Mouse (Mus musculus) CH12.LX (cell line): ENCODE data around the gene Rab19.

Experiments used
- CTCF ChIP-seq, 2 experiments: IDR thresholded peaks in 1 of 2; conservative IDR thresholded peaks in 1 of 2; 2 replicates each; pipeline ENCODE4 v1.5.1; 2011 to 2012; ENCODE audit warnings: low read depth in 2 of 2, low read length in 2 of 2, improper control_type of control experiment in 1 of 2, inconsistent platforms in 1 of 2, mild to moderate bottlenecking in 1 of 2, moderate library complexity in 1 of 2
- HCFC1 ChIP-seq: IDR thresholded peaks from 2 replicates; pipeline ENCODE4 v1.6.1; 2012; ENCODE audit warnings: low read depth, mild to moderate bottlenecking, inconsistent platforms, low read length, improper control_type of control experiment
- MXI1 ChIP-seq: IDR thresholded peaks from 2 replicates; pipeline ENCODE4 v1.6.1; 2011; ENCODE audit warnings: mild to moderate bottlenecking, low read depth, low read length, improper control_type of control experiment
- POLR2A ChIP-seq: IDR thresholded peaks from 2 replicates; pipeline ENCODE4 v1.6.1; 2011; ENCODE audit warnings: low read depth, mild to moderate bottlenecking, improper control_type of control experiment, low read length
- RCOR1 ChIP-seq: conservative IDR thresholded peaks from 2 replicates; pipeline ENCODE4 v1.6.1; 2012; ENCODE audit warnings: low read depth, mild to moderate bottlenecking, inconsistent platforms, low read length, improper control_type of control experiment
- UBTF ChIP-seq: IDR thresholded peaks from 2 replicates; pipeline ENCODE4 v1.6.1; 2012; ENCODE audit warnings: low read depth, mild to moderate bottlenecking, inconsistent platforms, low read length, improper control_type of control experiment, moderate library complexity

DNA sequence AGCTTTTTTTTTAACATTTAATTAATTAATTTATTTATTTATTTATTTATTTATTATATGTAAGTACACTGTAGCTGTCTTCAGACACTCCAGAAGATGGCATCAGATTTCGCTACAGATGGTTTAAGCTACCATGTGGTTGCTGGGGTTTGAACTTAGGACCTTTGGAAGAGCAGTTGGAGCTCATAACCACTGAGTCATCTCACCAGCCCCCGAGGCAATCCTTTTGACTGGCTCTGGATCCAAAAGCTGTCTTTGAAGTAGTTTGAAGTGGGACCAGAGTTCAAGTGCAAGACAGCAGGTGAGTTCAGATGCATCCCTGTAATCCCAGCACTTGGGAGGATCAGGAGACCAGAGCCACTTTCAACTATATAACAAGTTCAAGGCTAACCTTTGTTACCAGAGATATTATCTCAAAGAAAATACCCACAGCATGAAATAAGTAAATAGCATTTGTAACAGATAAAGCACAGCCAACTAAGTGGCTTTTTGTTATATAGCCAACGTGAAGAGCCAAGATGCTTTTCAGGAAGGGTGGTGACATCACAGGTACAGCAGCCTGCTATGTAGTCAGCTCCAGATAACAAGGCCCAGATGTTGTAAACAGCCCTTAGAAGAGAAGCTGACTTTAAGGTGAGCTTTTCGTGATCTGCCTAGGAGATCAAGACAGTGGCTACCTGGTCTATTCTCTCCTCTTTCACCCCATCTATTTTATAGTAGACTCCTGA is 46.5 kb downstream of the Rab19 start:
- TF ChIP-seq CTCF (conservative IDR thresholded peaks at IDR 0.05 in 1 of 2, IDR thresholded peaks at IDR 0.05 in 1 of 2; ENCODE audit: low read depth in 2 of 2, low read length in 2 of 2) (no peak), HCFC1 (no peak), RCOR1 (no peak), POLR2A (no peak), MXI1 (no peak), UBTF (no peak)
